Mouse (Mus musculus) liver, postnatal 0 days (tissue): Measurements from ENCODE around the gene Dlg5.

Source experiments
- CTCF ChIP-seq: sonication (generic); IDR thresholded peaks from 2 replicates; pipeline ENCODE4 v1.5.1; 2016; ENCODE audit warnings: antibody characterized with exemption, low read depth
- EP300 ChIP-seq: IDR thresholded peaks from 2 replicates; pipeline ENCODE4 v1.6.1; 2016; ENCODE audit warnings: antibody characterized with exemption, low read depth, mild to moderate bottlenecking

DNA sequence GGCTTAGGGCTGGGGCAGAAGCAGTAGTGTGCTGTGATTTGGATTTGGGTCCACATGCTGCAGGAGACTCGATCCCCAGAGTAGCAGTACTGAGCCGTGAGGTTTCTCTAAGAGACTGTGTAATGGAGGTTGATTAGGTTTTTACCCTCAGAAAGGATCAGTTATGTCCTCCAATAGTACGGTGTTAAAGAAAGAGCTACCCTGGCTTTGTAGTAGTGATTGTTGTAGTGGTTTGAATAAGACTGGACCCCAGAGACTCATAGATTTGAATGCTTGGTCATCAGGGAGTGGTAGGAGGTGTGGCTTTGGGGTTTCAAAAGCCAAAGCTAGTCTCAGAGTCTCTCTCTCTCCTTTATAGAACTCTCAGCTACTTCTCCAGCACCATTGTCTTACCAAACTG lies 100.9 kb downstream of the Dlg5 start:
- TF ChIP-seq CTCF (no peak), EP300 (no peak)
